Mouse (Mus musculus): ENCODE data around the gene Gbp2b. TPM values are rescaled to one million over a fixed set of nuclear protein-coding genes. Genes with fewer than 3 reads are reported as not detected.
A peak's percentile ranks its signal among the peaks of the same experiment; 100 is the strongest.
"Not testable (repeated sequence)": the region's sequence is repeated elsewhere in the genome, so short reads cannot be mapped to it uniquely, and the experiment has no call there.

Gbp2b gene
- under 1 TPM in 1 of 2 experiments, not detected in 1; 0.11 TPM for total RNA-seq (2021)
- long read RNA-seq, experiment 1: 0 reads
- long read RNA-seq, experiment 2: 0 reads

DNA sequence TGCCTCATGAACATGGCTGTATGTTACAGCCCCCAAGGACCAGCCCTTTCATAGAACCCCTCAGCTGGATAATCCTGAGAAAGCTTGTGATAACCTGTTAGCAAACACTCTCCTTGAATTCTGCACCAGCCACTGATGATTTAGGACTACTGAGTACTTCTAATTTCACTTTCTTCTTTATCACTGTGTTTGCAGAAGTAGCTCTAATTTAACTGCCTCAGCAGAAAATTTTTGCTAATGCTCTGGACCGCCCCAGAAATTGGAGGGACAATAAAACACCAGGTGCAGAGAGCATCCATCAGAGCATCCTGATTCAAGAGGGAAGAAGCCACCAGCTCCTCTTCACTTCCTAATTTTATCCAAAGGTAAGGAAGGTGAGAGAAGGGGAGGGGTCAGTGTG lies at the start of gene Gbp2b:
Gbp2b (plus strand) TSS at position 301 of the 400 bp plus-strand sequence.
- intact Hi-C loops (cut with DNase I; ENCODE audit: low total_unique reads): no loop called here

GRCm38 (mm10) chr3:142546690-142547089 lies 48.0 kb upstream of the Gbp2b start:
- intact Hi-C loops (cut with DNase I; ENCODE audit: low total_unique reads): no loop called here
- no peak for DNase-seq

More for the DNA sequence above, at the start of gene Gbp2b:
- DNase-seq: no peak

DNA sequence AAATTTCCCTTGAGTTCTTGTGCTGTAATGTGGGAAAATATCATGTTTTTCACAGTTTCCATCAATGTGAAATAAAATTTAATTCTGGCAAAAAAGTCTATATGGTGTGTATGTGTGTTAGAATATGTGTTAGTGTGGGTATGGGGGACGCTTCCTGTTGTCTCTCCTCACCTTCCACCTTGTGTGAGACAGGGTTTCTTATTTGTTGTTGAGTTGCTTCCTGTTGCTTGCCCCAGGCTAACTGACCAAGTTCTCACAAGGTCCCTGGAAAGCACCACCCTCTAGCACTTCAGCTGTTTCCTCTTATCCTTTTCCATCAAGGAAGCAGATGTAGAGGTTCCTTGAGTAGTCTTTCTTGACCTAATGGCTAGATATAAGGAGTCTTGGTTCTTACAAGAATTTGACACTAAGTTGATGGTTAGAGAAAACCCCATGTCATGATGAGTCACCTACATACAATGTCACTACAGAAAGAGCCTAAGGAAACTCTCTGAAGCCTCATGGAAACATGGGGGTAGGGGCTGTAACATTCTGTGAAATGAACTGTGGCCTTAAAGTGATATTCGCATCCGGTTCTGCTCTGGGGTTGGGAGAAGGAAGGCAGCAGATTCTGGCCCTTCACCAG lies 44.5 kb upstream of the Gbp2b start:
- intact Hi-C loops (cut with DNase I; ENCODE audit: low total_unique reads): no loop called here
- no peak for DNase-seq

- DNase-seq: no peak
- intact Hi-C loops (cut with DNase I; ENCODE audit: low total_unique reads): no loop called here
Observed at GRCm38 (mm10) chr3:142554601-142555000, 40.0 kb upstream of the Gbp2b start.

- intact Hi-C loops (cut with DNase I; ENCODE audit: low total_unique reads): no loop called here
- no peak for DNase-seq
Observed at GRCm38 (mm10) chr3:142555623-142556022, 39.0 kb upstream of the Gbp2b start.

- peak; percentile 8 for DNase-seq
- intact Hi-C loops (cut with DNase I; ENCODE audit: low total_unique reads): loop anchor here (2.0 kb wide), 1 partner anchor 67 kb away; the partner anchor contains the start of gene Gbp5
Observed at GRCm38 (mm10) chr3:142559632-142560228, 34.9 kb upstream of the Gbp2b start, which contains the start of gene Gbp3. TSS of gene Gbp3 (plus strand) at chr3:142560026.

GRCm38 (mm10) chr3:142560296-142560948 lies 34.2 kb upstream of the Gbp2b start:
- intact Hi-C loops (cut with DNase I; ENCODE audit: low total_unique reads): loop anchor here (2.0 kb wide), 1 partner anchor 68 kb away; the partner anchor contains the start of gene Gbp5
- peak; percentile 87 for DNase-seq

GRCm38 (mm10) chr3:142561045-142561646 lies 33.5 kb upstream of the Gbp2b start:
- DNase-seq: no peak
- intact Hi-C loops (cut with DNase I; ENCODE audit: low total_unique reads): loop anchor here (2.0 kb wide), 1 partner anchor 68 kb away; the partner anchor contains the start of gene Gbp5

DNA sequence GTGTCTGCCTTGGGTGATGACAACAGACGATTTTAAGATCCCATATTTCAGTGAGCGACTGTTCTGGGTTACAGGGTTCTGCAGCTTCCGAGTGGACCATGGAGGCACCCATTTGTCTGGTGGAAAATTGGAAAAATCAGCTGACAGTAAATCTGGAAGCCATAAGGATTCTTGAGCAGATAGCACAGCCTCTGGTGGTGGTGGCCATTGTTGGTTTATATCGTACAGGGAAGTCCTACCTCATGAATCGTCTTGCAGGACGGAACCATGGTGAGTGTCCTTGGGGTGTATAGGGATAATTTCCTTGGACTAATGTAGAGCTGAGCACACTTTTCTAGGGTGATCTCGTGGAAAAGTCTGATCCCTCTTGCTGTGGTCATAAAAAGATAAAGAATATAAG lies 33.0 kb upstream of the Gbp2b start:
- intact Hi-C loops (cut with DNase I; ENCODE audit: low total_unique reads): loop anchor here (2.0 kb wide), 1 partner anchor 69 kb away; the partner anchor contains the start of gene Gbp5
- DNase-seq: no peak

GRCm38 (mm10) chr3:142567490-142567889 lies 27.2 kb upstream of the Gbp2b start:
- intact Hi-C loops (cut with DNase I; ENCODE audit: low total_unique reads); DNase-seq: not testable (repeated sequence)

DNA sequence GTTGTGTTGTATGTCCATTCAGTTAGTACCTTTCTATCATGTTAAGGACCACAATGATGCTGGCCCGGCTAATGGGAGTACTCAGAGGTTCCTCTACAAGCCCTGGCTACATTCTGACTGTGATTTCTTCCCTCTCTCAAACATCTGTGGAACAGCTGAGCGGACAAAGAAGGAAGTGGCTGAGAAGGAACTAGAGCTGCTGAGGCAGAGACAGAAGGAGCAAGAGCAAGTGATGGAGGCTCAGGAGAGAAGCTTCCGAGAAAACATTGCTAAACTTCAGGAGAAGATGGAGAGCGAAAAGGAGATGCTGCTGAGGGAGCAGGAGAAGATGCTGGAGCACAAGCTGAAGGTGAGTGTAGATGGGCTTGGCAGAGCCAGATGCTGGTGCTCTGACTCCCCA lies 23.9 kb upstream of the Gbp2b start:
- DNase-seq: no peak
- intact Hi-C loops (cut with DNase I; ENCODE audit: low total_unique reads): no loop called here

GRCm38 (mm10) chr3:142577108-142577507 lies 17.5 kb upstream of the Gbp2b start:
- DNase-seq: no peak
- intact Hi-C loops (cut with DNase I; ENCODE audit: low total_unique reads): no loop called here

DNA sequence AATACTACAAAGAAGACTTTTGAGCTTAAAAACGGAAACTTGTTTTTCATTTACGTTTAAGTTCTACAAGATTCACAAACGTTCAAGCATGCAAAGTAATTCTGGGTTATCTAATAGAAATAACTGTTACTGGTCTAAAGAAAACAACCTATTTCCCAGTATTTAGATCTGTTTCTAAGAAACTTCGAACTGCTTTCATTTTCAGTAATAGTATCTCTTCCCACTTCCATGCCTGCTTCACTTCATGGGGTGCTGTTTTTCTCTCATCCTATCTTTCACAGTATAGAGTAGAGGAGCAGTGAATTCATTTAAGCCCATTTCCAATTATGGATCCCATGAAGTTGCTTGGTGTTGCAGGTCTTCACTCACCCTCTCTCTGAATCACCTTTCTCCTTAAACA lies 16.3 kb upstream of the Gbp2b start:
- intact Hi-C loops (cut with DNase I; ENCODE audit: low total_unique reads): no loop called here
- DNase-seq: no peak

GRCm38 (mm10) chr3:142583067-142583466 lies 11.6 kb upstream of the Gbp2b start:
- no peak for DNase-seq
- intact Hi-C loops (cut with DNase I; ENCODE audit: low total_unique reads): no loop called here

- no peak for DNase-seq
- intact Hi-C loops (cut with DNase I; ENCODE audit: low total_unique reads): no loop called here
Observed at GRCm38 (mm10) chr3:142587386-142587785, 7.3 kb upstream of the Gbp2b start.

DNA sequence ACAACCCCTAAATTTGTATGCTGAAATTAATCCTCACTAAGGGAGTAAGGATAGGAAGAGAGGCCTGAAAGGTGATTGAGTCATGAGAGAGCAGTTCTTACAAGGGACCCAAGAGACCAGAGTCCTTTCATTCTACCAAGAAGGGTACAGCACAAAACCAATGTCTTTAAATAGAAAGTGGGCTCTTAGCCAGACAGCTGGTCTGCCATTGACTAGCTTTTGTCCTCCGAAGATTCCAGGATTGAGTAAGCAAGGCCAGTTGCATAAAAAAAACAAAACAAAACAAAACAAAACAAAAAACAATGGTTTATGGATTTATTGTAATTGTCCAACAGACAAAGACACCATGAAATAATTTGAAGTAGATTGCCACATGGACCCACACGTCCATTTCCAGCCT lies 5.8 kb upstream of the Gbp2b start:
- intact Hi-C loops (cut with DNase I; ENCODE audit: low total_unique reads): no loop called here
- DNase-seq: no peak

GRCm38 (mm10) chr3:142590431-142591067 lies 4.1 kb upstream of the Gbp2b start:
- intact Hi-C loops (cut with DNase I; ENCODE audit: low total_unique reads): no loop called here
- no peak for DNase-seq

DNA sequence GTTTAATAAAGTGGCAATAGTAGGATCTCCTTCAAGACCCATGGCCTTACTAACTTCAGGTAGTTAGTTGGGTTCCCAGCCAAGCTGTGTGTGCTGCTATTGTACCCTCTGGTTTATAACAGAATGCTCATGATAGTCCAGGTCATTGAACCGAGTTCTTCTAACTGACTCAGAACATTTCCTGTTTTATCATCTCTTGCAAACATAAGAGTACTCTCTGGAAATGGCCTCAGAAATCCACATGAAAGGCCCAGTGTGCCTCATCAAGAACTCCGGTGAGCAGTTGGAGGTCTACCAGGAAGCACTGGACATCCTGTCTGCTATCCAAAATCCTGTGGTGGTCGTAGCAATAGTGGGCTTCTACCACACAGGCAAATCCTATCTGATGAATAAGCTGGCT lies 3.3 kb downstream of the Gbp2b start:
- DNase-seq: no peak

GRCm38 (mm10) chr3:142601675-142602074 lies 7.0 kb downstream of the Gbp2b start:
- DNase-seq: no peak
- intact Hi-C loops (cut with DNase I; ENCODE audit: low total_unique reads): no loop called here

More for the DNA sequence above, 3.3 kb downstream of the Gbp2b start:
- intact Hi-C loops (cut with DNase I; ENCODE audit: low total_unique reads): no loop called here

- intact Hi-C loops (cut with DNase I; ENCODE audit: low total_unique reads): no loop called here
- DNase-seq: no peak
Observed at GRCm38 (mm10) chr3:142618658-142619057, 24.0 kb downstream of the Gbp2b start.

Data from gastrocnemius, postnatal 14 days (tissue).